Mouse (Mus musculus): ENCODE measurements around the gene Kif16b. TPM values are rescaled to one million over a fixed set of nuclear protein-coding genes. Genes with fewer than 3 reads are reported as not detected.
"Not testable (repeated sequence)": the region's sequence is repeated elsewhere in the genome, so short reads cannot be mapped to it uniquely, and the experiment has no call there.

The Kif16b gene
- total and polyA plus RNA-seq, 2 experiments from 2014 or later: 2.7 to 9.9 TPM

DNA sequence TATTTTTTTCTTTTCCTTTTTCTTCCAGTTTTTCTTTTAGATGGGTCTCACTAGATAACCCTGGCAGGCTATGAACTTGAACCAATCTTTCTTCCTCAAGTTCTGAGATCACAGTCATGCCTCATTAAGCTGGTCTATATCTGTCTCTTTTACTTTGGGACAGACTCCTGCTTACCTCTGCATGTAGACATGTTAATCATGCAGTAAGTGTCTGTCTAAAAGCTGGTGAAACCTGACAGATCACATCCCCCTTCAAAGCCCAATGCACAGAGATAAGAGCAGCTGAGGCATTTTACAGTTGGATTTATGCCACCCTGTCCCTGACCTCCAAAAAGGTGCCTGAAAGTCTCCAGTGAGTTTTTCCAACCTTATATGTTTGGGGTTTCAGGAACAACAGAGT lies 310.4 kb downstream of the Kif16b start:
- Histone ChIP-seq H3K27ac (ENCODE audit: low read depth, low read length) (no peak overlapping the region), H3K27me3 (ENCODE audit: insufficient read depth, low read length) (no peaks in the 10 kb centered on the region), H3K36me3 (ENCODE audit: insufficient read depth) (no peaks in the 10 kb centered on the region), H3K4me1 (ENCODE audit: insufficient read depth) (no peaks in the 10 kb centered on the region), H3K4me3 (ENCODE audit: low read depth, low read length) (no peak overlapping the region), H3K9me3 (ENCODE audit: low read length) (no peaks in the 10 kb centered on the region), H3K4me2 (ENCODE audit: low read depth) (no peak overlapping the region), H3K9ac (no peak overlapping the region)
- DNase-seq (no peak), ATAC-seq (no peak)
- TF ChIP-seq CTCF (IDR thresholded peaks at IDR 0.05; ENCODE audit: low read depth): no peak

DNA sequence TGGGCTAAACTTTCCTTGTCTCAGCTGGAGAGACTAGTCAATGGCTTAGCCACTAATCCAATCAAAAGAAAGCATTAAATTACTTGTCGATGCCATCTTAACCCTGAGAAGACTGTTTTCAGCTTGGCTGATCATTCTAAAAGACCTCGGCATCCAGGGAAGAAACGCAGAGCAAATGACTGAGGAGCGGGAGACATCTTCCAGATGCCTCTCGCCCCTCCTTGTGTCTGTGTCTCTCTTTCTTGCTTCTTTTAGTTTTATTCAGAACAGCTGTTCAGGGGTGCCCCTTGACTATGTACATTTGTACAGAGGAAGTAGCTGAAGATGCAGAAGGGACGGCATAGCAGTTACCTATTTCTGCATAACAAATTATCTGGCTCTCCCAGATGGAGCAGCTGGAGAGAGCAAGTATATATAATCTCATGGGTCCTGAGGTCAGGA lies 311.0 kb downstream of the Kif16b start:
- DNase-seq (no peak), ATAC-seq (no peak)
- H3K27ac ChIP-seq (ENCODE audit: low read depth, low read length): no peak overlapping the region
- no peaks in the 10 kb centered on the region for H3K9me3 ChIP-seq (ENCODE audit: low read length)
- H3K36me3 ChIP-seq (ENCODE audit: insufficient read depth): no peaks in the 10 kb centered on the region
- 15% methylated on average over 6 of the region's 6 CpGs for WGBS
- H3K4me2 ChIP-seq (ENCODE audit: low read depth): no peak overlapping the region
- no peak overlapping the region for H3K9ac ChIP-seq
- H3K4me1 ChIP-seq (ENCODE audit: insufficient read depth): no peaks in the 10 kb centered on the region
- no peaks in the 10 kb centered on the region for H3K27me3 ChIP-seq (ENCODE audit: insufficient read depth, low read length)
- H3K4me3 ChIP-seq (ENCODE audit: low read depth, low read length): no peak overlapping the region
- no peak for TF ChIP-seq CTCF (IDR thresholded peaks at IDR 0.05; ENCODE audit: low read depth)

DNA sequence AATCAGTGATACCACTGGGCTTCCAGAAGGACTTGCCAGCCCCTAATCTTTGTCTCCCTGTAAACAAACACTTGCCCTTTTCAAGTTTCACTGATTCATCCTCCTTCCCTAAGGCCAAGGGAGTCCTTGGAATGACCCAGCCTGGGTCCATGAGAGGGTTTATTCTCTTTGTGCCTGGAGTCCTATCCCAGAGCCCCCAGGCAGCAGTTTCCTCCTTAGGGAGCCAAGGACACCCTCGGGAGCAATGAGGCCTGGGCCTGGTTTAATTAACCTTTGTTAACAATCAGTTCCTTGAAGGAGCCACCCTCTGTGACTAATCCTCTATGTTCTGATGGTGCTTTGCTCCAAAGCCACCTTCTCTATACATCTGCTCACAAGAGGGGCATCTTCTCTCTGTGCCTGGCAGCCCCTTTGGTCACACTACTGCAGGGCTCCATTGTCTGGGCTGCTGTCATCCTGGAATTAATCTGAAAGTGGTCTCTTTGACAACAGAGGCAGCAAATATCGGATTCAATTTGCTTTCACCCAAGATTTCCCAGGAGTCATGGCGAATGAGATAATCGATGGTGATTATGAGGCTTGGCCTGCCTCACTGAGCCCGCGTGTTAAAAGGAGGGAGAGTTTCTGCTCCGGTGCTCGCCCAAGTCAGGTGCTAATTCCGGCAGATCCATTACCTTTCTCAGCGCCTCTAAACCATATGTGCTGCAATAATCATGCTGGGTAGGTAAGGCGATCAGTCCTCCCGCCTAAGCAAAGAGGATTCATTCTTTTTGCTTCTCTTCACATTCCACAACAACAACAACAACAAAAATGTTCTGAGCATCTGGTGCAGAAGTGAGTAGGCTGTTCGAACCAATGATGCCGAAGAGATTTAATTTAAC lies 311.7 kb downstream of the Kif16b start:
- H3K4me2 ChIP-seq (ENCODE audit: low read depth): no peak overlapping the region
- no peak overlapping the region for H3K27ac ChIP-seq (ENCODE audit: low read depth, low read length)
- ATAC-seq (peak; percentile 16; the same call in 1 of the 2 replicates), DNase-seq (no peak)
- no peaks in the 10 kb centered on the region for H3K27me3 ChIP-seq (ENCODE audit: insufficient read depth, low read length)
- no peak overlapping the region for H3K4me3 ChIP-seq (ENCODE audit: low read depth, low read length)
- H3K9ac ChIP-seq: no peak overlapping the region
- no peaks in the 10 kb centered on the region for H3K36me3 ChIP-seq (ENCODE audit: insufficient read depth)
- no peaks in the 10 kb centered on the region for H3K4me1 ChIP-seq (ENCODE audit: insufficient read depth)
- no peak for TF ChIP-seq CTCF (IDR thresholded peaks at IDR 0.05; ENCODE audit: low read depth)
- WGBS: 7% methylated on average over 14 of the region's 14 CpGs
- H3K9me3 ChIP-seq (ENCODE audit: low read length): no peaks in the 10 kb centered on the region

DNA sequence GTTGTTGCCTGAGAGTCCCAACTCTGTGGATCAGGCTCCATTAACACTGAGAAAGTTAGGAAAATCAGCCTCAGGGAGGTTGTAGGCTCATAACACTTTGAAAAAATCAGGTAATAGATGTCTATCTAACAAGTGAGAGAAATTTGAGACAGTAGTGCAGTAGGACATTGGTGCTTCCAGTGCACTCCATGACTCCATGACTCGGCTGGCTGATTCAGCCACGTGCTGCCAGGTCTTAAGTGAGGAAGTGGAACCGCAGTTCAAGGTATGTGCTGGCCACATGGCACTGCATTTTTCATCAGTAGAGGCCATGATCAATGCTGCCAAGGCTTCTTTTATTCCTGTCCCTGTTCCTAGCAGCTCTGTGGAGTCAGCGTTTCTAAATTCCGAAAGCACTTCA lies 315.5 kb downstream of the Kif16b start:
- 78% methylated on average over 5 of the region's 5 CpGs for WGBS
- no peaks in the 10 kb centered on the region for H3K36me3 ChIP-seq (ENCODE audit: insufficient read depth)
- H3K4me1 ChIP-seq (ENCODE audit: insufficient read depth): no peaks in the 10 kb centered on the region
- H3K9ac ChIP-seq: no peak overlapping the region
- H3K4me2 ChIP-seq (ENCODE audit: low read depth): no peak overlapping the region
- H3K27ac ChIP-seq (ENCODE audit: low read depth, low read length): no peak overlapping the region
- ATAC-seq: no peak
- no peaks in the 10 kb centered on the region for H3K27me3 ChIP-seq (ENCODE audit: insufficient read depth, low read length)
- no peak for DNase-seq
- TF ChIP-seq CTCF (IDR thresholded peaks at IDR 0.05; ENCODE audit: low read depth): no peak
- no peak overlapping the region for H3K4me3 ChIP-seq (ENCODE audit: low read depth, low read length)
- H3K9me3 ChIP-seq (ENCODE audit: low read length): no peaks in the 10 kb centered on the region

DNA sequence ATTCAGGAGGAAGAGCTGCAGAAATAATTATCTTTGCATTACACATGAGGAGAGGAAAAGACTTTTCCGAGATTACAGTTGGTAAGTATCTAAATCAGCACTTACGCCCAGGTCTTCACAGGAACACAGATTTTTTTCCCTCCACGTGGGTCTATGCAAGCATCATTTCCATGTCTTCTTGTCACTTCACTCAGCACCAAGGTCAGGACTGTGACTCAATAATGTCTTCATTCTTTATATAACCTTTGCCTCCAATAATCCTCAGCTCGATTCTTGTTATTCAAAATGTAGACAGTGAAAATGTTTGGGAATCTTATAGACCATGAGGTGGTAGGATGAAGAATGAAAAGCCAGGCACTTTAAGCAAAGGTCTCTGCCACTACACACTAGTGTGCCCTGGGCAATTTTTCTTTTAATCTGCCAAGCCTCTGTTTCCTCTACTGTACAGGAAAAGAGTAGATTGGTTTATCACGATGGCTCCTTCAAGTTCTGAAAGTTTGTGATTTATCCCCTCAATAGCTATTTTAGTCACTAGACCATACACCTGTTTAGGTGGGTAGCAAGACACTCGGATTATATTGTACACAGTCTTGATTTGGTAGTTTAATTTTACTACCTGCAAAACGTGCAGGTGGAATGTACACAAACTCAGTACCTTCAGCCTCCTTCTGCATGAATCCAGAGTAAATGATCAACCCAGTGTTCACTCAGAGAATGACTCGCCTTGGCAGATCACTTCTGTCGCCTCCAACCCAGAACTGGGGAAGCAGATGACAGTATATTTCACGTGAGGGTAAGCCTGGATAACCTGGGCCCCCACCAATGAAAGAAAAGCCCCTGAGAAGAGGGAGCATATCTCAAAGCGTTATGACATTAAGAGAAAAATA lies 316.2 kb downstream of the Kif16b start:
- no peak for ATAC-seq
- no peak for DNase-seq
- H3K27me3 ChIP-seq (ENCODE audit: insufficient read depth, low read length): no peaks in the 10 kb centered on the region
- H3K9ac ChIP-seq: no peak overlapping the region
- no peaks in the 10 kb centered on the region for H3K4me1 ChIP-seq (ENCODE audit: insufficient read depth)
- no peak for TF ChIP-seq CTCF (IDR thresholded peaks at IDR 0.05; ENCODE audit: low read depth)
- no peaks in the 10 kb centered on the region for H3K36me3 ChIP-seq (ENCODE audit: insufficient read depth)
- no peak overlapping the region for H3K27ac ChIP-seq (ENCODE audit: low read depth, low read length)
- 89% methylated on average over 11 of the region's 11 CpGs for WGBS
- no peak overlapping the region for H3K4me3 ChIP-seq (ENCODE audit: low read depth, low read length)
- H3K4me2 ChIP-seq (ENCODE audit: low read depth): no peak overlapping the region
- no peaks in the 10 kb centered on the region for H3K9me3 ChIP-seq (ENCODE audit: low read length)

DNA sequence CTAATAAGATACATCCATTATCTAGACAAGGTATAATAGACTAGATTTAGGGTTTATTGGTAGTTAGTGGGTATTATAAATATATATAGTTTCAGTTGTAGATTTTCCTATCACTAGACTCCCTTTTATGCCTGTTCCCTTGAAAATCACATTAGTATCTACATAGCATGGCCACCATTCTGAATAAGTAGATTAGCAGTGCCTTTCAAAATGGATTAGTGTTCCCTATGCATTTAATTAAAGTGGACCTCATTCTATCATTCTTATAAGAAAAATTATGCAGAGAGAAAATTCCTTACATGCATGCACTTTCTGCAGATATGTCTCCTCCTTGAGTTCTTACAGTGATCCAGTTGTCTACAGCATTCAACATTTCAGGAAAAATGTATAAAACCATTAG lies 320.9 kb downstream of the Kif16b start:
- H3K9me3 ChIP-seq (ENCODE audit: low read length): no peaks in the 10 kb centered on the region
- H3K4me2 ChIP-seq (ENCODE audit: low read depth): no peak overlapping the region
- ATAC-seq (no peak), DNase-seq (no peak)
- no peak overlapping the region for H3K27ac ChIP-seq (ENCODE audit: low read depth, low read length)
- no peaks in the 10 kb centered on the region for H3K36me3 ChIP-seq (ENCODE audit: insufficient read depth)
- H3K4me1 ChIP-seq (ENCODE audit: insufficient read depth): no peaks in the 10 kb centered on the region
- no peak overlapping the region for H3K9ac ChIP-seq
- TF ChIP-seq CTCF (IDR thresholded peaks at IDR 0.05; ENCODE audit: low read depth): no peak
- H3K4me3 ChIP-seq (ENCODE audit: low read depth, low read length): no peak overlapping the region
- no peaks in the 10 kb centered on the region for H3K27me3 ChIP-seq (ENCODE audit: insufficient read depth, low read length)

DNA sequence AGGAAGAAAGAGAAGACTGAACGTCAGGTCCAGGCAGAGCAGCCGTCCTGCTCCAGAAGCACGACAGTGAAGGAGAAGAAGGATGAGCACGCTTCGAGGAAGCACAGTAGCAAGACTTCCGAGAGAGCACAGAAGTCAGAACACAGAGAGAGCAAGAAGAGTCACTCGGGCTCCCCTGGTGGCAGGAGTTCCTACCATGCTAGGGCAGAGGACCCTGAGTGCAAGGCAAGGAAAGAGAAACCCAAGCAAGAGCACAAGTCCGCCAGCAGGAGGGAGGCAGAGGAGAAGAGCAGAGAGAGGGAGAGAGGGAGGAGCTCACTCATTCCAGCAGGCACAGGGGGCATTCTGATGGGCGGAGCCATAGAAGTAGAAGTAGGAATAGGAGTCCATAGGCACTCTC lies 323.9 kb downstream of the Kif16b start:
- not testable (repeated sequence) for H3K9ac ChIP-seq; H3K27ac ChIP-seq (ENCODE audit: low read depth, low read length); H3K9me3 ChIP-seq (ENCODE audit: low read length); H3K4me2 ChIP-seq (ENCODE audit: low read depth); ATAC-seq; H3K4me3 ChIP-seq (ENCODE audit: low read depth, low read length); H3K36me3 ChIP-seq (ENCODE audit: insufficient read depth); DNase-seq; H3K27me3 ChIP-seq (ENCODE audit: insufficient read depth, low read length); H3K4me1 ChIP-seq (ENCODE audit: insufficient read depth)
- 77% methylated on average over 9 of the region's 9 CpGs for WGBS
